Mouse (Mus musculus) limb, embryonic 10.5 days (tissue): ENCODE data around the gene Gm10097. TPM values are rescaled to one million over a fixed set of nuclear protein-coding genes. Genes with fewer than 3 reads are reported as not detected.

Experiments used
- DNase-seq: peaks from one replicate; pipeline ENCODE4 v3.0.0-alpha.2; 2017; ENCODE audit warnings: low spot score
- H3K27ac ChIP-seq: fragments of 300-500 bp; sonication (generic); 2 replicates; pipeline ENCODE4 v1.5.1; 2016; ENCODE audit warnings: mild to moderate bottlenecking
- H3K27me3 ChIP-seq: fragments of 300-500 bp; sonication (generic); 2 replicates; pipeline ENCODE4 v1.6.1; 2016; ENCODE audit warnings: low read depth, mild to moderate bottlenecking; ENCODE audit not compliant: poor library complexity, severe bottlenecking
- H3K36me3 ChIP-seq: fragments of 300-500 bp; sonication (generic); 2 replicates; pipeline ENCODE4 v1.6.1; 2016; ENCODE audit warnings: mild to moderate bottlenecking, moderate library complexity
- H3K4me1 ChIP-seq: fragments of 300-500 bp; sonication (generic); 2 replicates; pipeline ENCODE4 v1.6.1; 2016
- H3K4me3 ChIP-seq: fragments of 300-500 bp; sonication (generic); 2 replicates; pipeline ENCODE4 v1.5.1; 2016; ENCODE audit warnings: mild to moderate bottlenecking, moderate library complexity
- H3K9me3 ChIP-seq: fragments of 300-500 bp; sonication (generic); replicated peaks from 2 replicates; pipeline ENCODE4 v1.6.1; 2016; ENCODE audit warnings: mild to moderate bottlenecking
- WGBS: fragments of 180-500 bp; shearing (Covaris S2); methylation state at CpG from one replicate; pipeline ENCODE4 v1.1.7; 2016; 5-methylcytosine and 5-hydroxymethylcytosine counted together
- polyA plus RNA-seq: library from polyadenylated mRNA; unstranded; fragments of >200 nt; fragmentation: Nextera tagmentation; extraction: Ambion mirVana; gene quantifications from 2 replicates; pipeline ENCODE4 v1.2.1, GENCODE M21; 2016

Gene Gm10097
- polyA plus RNA-seq, 1 experiment from 2014 or later, result 0.05 TPM

- DNase-seq, result no peak
- no peak overlapping the region for H3K4me3 ChIP-seq
- H3K27me3 ChIP-seq, result no peaks in the 10 kb centered on the region
- no peak overlapping the region for H3K27ac ChIP-seq
- WGBS, result 97% methylated on average over 15 of the region's 15 CpGs
- H3K4me1 ChIP-seq, result no peaks in the 10 kb centered on the region
- no peaks in the 10 kb centered on the region for H3K9me3 ChIP-seq
- no peaks in the 10 kb centered on the region for H3K36me3 ChIP-seq
Observed at GRCm38 (mm10) chr10:5057661-5058060, 11.3 kb upstream of the Gm10097 start.

GRCm38 (mm10) chr10:5058876-5059275 lies 10.1 kb upstream of the Gm10097 start:
- no peaks in the 10 kb centered on the region for H3K9me3 ChIP-seq
- H3K36me3 ChIP-seq, result no peaks in the 10 kb centered on the region
- no peaks in the 10 kb centered on the region for H3K27me3 ChIP-seq
- no peak overlapping the region for H3K4me3 ChIP-seq
- WGBS, result 88% methylated on average over 2 of the region's 2 CpGs
- DNase-seq, result no peak
- H3K27ac ChIP-seq, result no peak overlapping the region
- H3K4me1 ChIP-seq, result no peaks in the 10 kb centered on the region

GRCm38 (mm10) chr10:5059983-5060382 lies 9.0 kb upstream of the Gm10097 start:
- no peaks in the 10 kb centered on the region for H3K36me3 ChIP-seq
- no peak for DNase-seq
- WGBS, result 90% methylated on average over 2 of the region's 2 CpGs
- no peaks in the 10 kb centered on the region for H3K9me3 ChIP-seq
- H3K4me3 ChIP-seq, result no peak overlapping the region
- H3K27me3 ChIP-seq, result no peaks in the 10 kb centered on the region
- no peaks in the 10 kb centered on the region for H3K4me1 ChIP-seq
- H3K27ac ChIP-seq, result no peak overlapping the region

- DNase-seq, result no peak
- H3K36me3 ChIP-seq, result no peaks in the 10 kb centered on the region
- no peaks in the 10 kb centered on the region for H3K9me3 ChIP-seq
- H3K4me1 ChIP-seq, result peaks cover 20% of the 10 kb centered on the region
- WGBS, result 90% methylated on average over 3 of the region's 3 CpGs
- H3K27me3 ChIP-seq, result no peaks in the 10 kb centered on the region
- H3K27ac ChIP-seq, result no peak overlapping the region
- H3K4me3 ChIP-seq, result no peak overlapping the region
Observed at GRCm38 (mm10) chr10:5067113-5067512, 1.9 kb upstream of the Gm10097 start.

GRCm38 (mm10) chr10:5070168-5070940 lies 1.4 kb downstream of the Gm10097 start:
- Histone ChIP-seq H3K27ac (no peak overlapping the region), H3K4me3 (no peak overlapping the region), H3K36me3 (no peaks in the 10 kb centered on the region), H3K9me3 (no peaks in the 10 kb centered on the region), H3K4me1 (peaks cover 23% of the 10 kb centered on the region), H3K27me3 (no peaks in the 10 kb centered on the region)
- WGBS, result 89% methylated on average over 11 of the region's 11 CpGs
- no peak for DNase-seq

GRCm38 (mm10) chr10:5070941-5071231 lies 1.9 kb downstream of the Gm10097 start:
- H3K4me1 ChIP-seq, result peaks cover 23% of the 10 kb centered on the region
- H3K9me3 ChIP-seq, result no peaks in the 10 kb centered on the region
- no peaks in the 10 kb centered on the region for H3K27me3 ChIP-seq
- H3K36me3 ChIP-seq, result no peaks in the 10 kb centered on the region
- no peak for DNase-seq
- peak overlapping the region; percentile 62; the same call in 1 of the 2 replicates for H3K27ac ChIP-seq
- no peak overlapping the region for H3K4me3 ChIP-seq
- WGBS, result 36% methylated on average over 3 of the region's 3 CpGs

- peaks cover 23% of the 10 kb centered on the region for H3K4me1 ChIP-seq
- DNase-seq, result no peak
- H3K9me3 ChIP-seq, result no peaks in the 10 kb centered on the region
- H3K36me3 ChIP-seq, result no peaks in the 10 kb centered on the region
- H3K27ac ChIP-seq, result peak overlapping the region; percentile 62; the same call in 1 of the 2 replicates
- H3K27me3 ChIP-seq, result no peaks in the 10 kb centered on the region
- 44% methylated on average over 8 of the region's 8 CpGs for WGBS
- H3K4me3 ChIP-seq, result no peak overlapping the region
Observed at GRCm38 (mm10) chr10:5072054-5072453, 3.1 kb downstream of the Gm10097 start.

- Histone ChIP-seq H3K27me3 (no peaks in the 10 kb centered on the region), H3K4me1 (peaks cover 17% of the 10 kb centered on the region), H3K9me3 (no peaks in the 10 kb centered on the region), H3K4me3 (no peak overlapping the region), H3K27ac (no peak overlapping the region), H3K36me3 (no peaks in the 10 kb centered on the region)
- WGBS, result 91% methylated on average over 7 of the region's 7 CpGs
- no peak for DNase-seq
Observed at GRCm38 (mm10) chr10:5075724-5076123, 6.7 kb downstream of the Gm10097 start.

- Histone ChIP-seq H3K27ac (no peak overlapping the region), H3K4me1 (no peaks in the 10 kb centered on the region), H3K9me3 (no peaks in the 10 kb centered on the region), H3K27me3 (no peaks in the 10 kb centered on the region), H3K36me3 (no peaks in the 10 kb centered on the region), H3K4me3 (no peak overlapping the region)
- 88% methylated on average over 9 of the region's 9 CpGs for WGBS
- DNase-seq, result no peak
Observed at GRCm38 (mm10) chr10:5079945-5080468, 11.0 kb downstream of the Gm10097 start.

- no peaks in the 10 kb centered on the region for H3K9me3 ChIP-seq
- H3K36me3 ChIP-seq, result no peaks in the 10 kb centered on the region
- no peak for DNase-seq
- WGBS, result 89% methylated on average over 6 of the region's 6 CpGs
- no peak overlapping the region for H3K27ac ChIP-seq
- no peaks in the 10 kb centered on the region for H3K27me3 ChIP-seq
- no peak overlapping the region for H3K4me3 ChIP-seq
- no peaks in the 10 kb centered on the region for H3K4me1 ChIP-seq
Observed at GRCm38 (mm10) chr10:5083716-5084115, 14.7 kb downstream of the Gm10097 start.

GRCm38 (mm10) chr10:5085792-5086191 lies 16.8 kb downstream of the Gm10097 start:
- H3K4me3 ChIP-seq, result no peak overlapping the region

GRCm38 (mm10) chr10:5086329-5086728 lies 17.3 kb downstream of the Gm10097 start:
- no peaks in the 10 kb centered on the region for H3K36me3 ChIP-seq
- WGBS, result 78% methylated on average over 6 of the region's 6 CpGs
- DNase-seq, result no peak
- no peaks in the 10 kb centered on the region for H3K4me1 ChIP-seq
- no peaks in the 10 kb centered on the region for H3K27me3 ChIP-seq
- no peak overlapping the region for H3K4me3 ChIP-seq
- no peaks in the 10 kb centered on the region for H3K9me3 ChIP-seq
- no peak overlapping the region for H3K27ac ChIP-seq

More at GRCm38 (mm10) chr10:5085792-5086191, 16.8 kb downstream of the Gm10097 start:
- H3K4me1 ChIP-seq, result no peaks in the 10 kb centered on the region
- no peaks in the 10 kb centered on the region for H3K9me3 ChIP-seq
- H3K27me3 ChIP-seq, result no peaks in the 10 kb centered on the region
- H3K36me3 ChIP-seq, result no peaks in the 10 kb centered on the region
- no peak overlapping the region for H3K27ac ChIP-seq
- DNase-seq, result no peak
- WGBS, result 92% methylated on average over 5 of the region's 5 CpGs

- no peaks in the 10 kb centered on the region for H3K27me3 ChIP-seq
- no peak overlapping the region for H3K27ac ChIP-seq
- H3K36me3 ChIP-seq, result no peaks in the 10 kb centered on the region
- H3K4me1 ChIP-seq, result no peaks in the 10 kb centered on the region
- no peaks in the 10 kb centered on the region for H3K9me3 ChIP-seq
- no peak overlapping the region for H3K4me3 ChIP-seq
- DNase-seq, result no peak
- 87% methylated on average over 7 of the region's 7 CpGs for WGBS
Observed at GRCm38 (mm10) chr10:5087336-5087735, 18.3 kb downstream of the Gm10097 start.

- Histone ChIP-seq H3K36me3 (no peaks in the 10 kb centered on the region), H3K27ac (no peak overlapping the region), H3K9me3 (no peaks in the 10 kb centered on the region), H3K4me3 (no peak overlapping the region), H3K4me1 (no peaks in the 10 kb centered on the region), H3K27me3 (no peaks in the 10 kb centered on the region)
- DNase-seq, result no peak
- 94% methylated on average over 4 of the region's 4 CpGs for WGBS
Observed at GRCm38 (mm10) chr10:5089133-5089532, 20.1 kb downstream of the Gm10097 start.
